Mouse (Mus musculus) heart, embryonic 15.5 days (tissue): ENCODE measurements around the gene Itpr2. TPM values are rescaled to one million over a fixed set of nuclear protein-coding genes. Genes with fewer than 3 reads are reported as not detected.
A peak's percentile ranks its signal among the peaks of the same experiment; 100 is the strongest.

Experiments used
- ATAC-seq: fragments of 200-750 bp; cut with Nextera tagmentation; replicated peaks from 2 replicates; pipeline ENCODE4 v1.8.0; 2017; ENCODE audit warnings: low read depth, moderate TSS enrichment; ENCODE audit not compliant: insufficient number of reproducible peaks, insufficient read depth, low FRiP score
- H3K27ac ChIP-seq: fragments of 300-500 bp; sonication (generic); 2 replicates; pipeline ENCODE4 v1.5.1; 2015; ENCODE audit warnings: mild to moderate bottlenecking, inconsistent platforms
- H3K27me3 ChIP-seq: fragments of 300-500 bp; sonication (generic); 2 replicates; pipeline ENCODE4 v1.6.1; 2015; ENCODE audit warnings: inconsistent platforms
- H3K36me3 ChIP-seq: fragments of 300-500 bp; sonication (generic); 2 replicates; pipeline ENCODE4 v1.6.1; 2015; ENCODE audit warnings: mild to moderate bottlenecking, inconsistent platforms
- H3K4me1 ChIP-seq: fragments of 300-500 bp; sonication (generic); replicated peaks from 2 replicates; pipeline ENCODE4 v1.6.1; 2015; ENCODE audit warnings: inconsistent platforms
- H3K4me2 ChIP-seq: fragments of 300-500 bp; sonication (generic); 2 replicates; pipeline ENCODE4 v1.6.1; 2015; ENCODE audit warnings: inconsistent platforms, mild to moderate bottlenecking, moderate library complexity
- H3K4me3 ChIP-seq: fragments of 300-500 bp; sonication (generic); 2 replicates; pipeline ENCODE4 v1.5.1; 2015; ENCODE audit warnings: mild to moderate bottlenecking, inconsistent platforms
- H3K9ac ChIP-seq: fragments of 300-500 bp; sonication (generic); 2 replicates; pipeline ENCODE4 v1.6.1; 2015; ENCODE audit warnings: mild to moderate bottlenecking, inconsistent platforms
- H3K9me3 ChIP-seq: fragments of 300-500 bp; sonication (generic); replicated peaks from 2 replicates; pipeline ENCODE4 v1.6.1; 2016; ENCODE audit warnings: inconsistent platforms
- WGBS: fragments of 180-500 bp; shearing (Covaris S2); methylation state at CpG from one replicate; pipeline ENCODE4 v1.1.7; 2015; ENCODE audit warnings: mixed read lengths; 5-methylcytosine and 5-hydroxymethylcytosine counted together
- polyA plus RNA-seq: library from polyadenylated mRNA; unstranded; fragments of >200 nt; fragmentation: Nextera tagmentation; extraction: Ambion mirVana; gene quantifications from 2 replicates; pipeline ENCODE4 v1.2.1, GENCODE M21; 2015

Itpr2 gene
- polyA plus RNA-seq, 1 experiment from 2014 or later: 39.2 TPM

- H3K4me3 ChIP-seq: no peak overlapping the region
These were observed 256.1 kb downstream of the Itpr2 start for GRCm38 (mm10) chr6:146245888-146246287.

GRCm38 (mm10) chr6:146243068-146243467 is 259.0 kb downstream of the Itpr2 start:
- Histone ChIP-seq H3K4me3 (no peak overlapping the region), H3K9me3 (0 out of 2 replicates have a peak, but pooled peaks cover 5% of the 10 kb centered on the region), H3K27ac (no peak overlapping the region), H3K4me2 (no peak overlapping the region), H3K4me1 (no peaks in the 10 kb centered on the region), H3K36me3 (peaks cover 22% of the 10 kb centered on the region; the same call in 1 of the 2 replicates), H3K27me3 (no peaks in the 10 kb centered on the region), H3K9ac (no peak overlapping the region)
- 69% methylated on average over 5 of the region's 5 CpGs for WGBS
- ATAC-seq: no peak

More at GRCm38 (mm10) chr6:146245888-146246287, 256.1 kb downstream of the Itpr2 start:
- Histone ChIP-seq H3K9me3 (0 out of 2 replicates have a peak, but pooled peaks cover 5% of the 10 kb centered on the region), H3K4me2 (no peak overlapping the region), H3K27me3 (no peaks in the 10 kb centered on the region), H3K9ac (no peak overlapping the region), H3K27ac (no peak overlapping the region), H3K36me3 (peaks cover 12% of the 10 kb centered on the region; the same call in 1 of the 2 replicates), H3K4me1 (peaks cover 4% of the 10 kb centered on the region)
- WGBS: 86% methylated on average over 9 of the region's 9 CpGs
- ATAC-seq: no peak

GRCm38 (mm10) chr6:146241336-146241735 is 260.7 kb downstream of the Itpr2 start:
- Histone ChIP-seq H3K36me3 (peaks cover 37% of the 10 kb centered on the region), H3K9ac (no peak overlapping the region), H3K4me3 (no peak overlapping the region), H3K27me3 (no peaks in the 10 kb centered on the region), H3K27ac (no peak overlapping the region), H3K9me3 (0 out of 2 replicates have a peak, but pooled peaks cover 5% of the 10 kb centered on the region), H3K4me2 (no peak overlapping the region), H3K4me1 (no peaks in the 10 kb centered on the region)
- WGBS: 93% methylated on average over 3 of the region's 3 CpGs
- ATAC-seq: no peak

- 70% methylated on average over 3 of the region's 3 CpGs for WGBS
- H3K36me3 ChIP-seq: peaks cover 43% of the 10 kb centered on the region
- no peak overlapping the region for H3K9ac ChIP-seq
These were observed 266.9 kb downstream of the Itpr2 start for GRCm38 (mm10) chr6:146235165-146235564.

GRCm38 (mm10) chr6:146234417-146234816 is 267.6 kb downstream of the Itpr2 start:
- Histone ChIP-seq H3K36me3 (peaks cover 43% of the 10 kb centered on the region), H3K4me2 (no peak overlapping the region), H3K9me3 (no peaks in the 10 kb centered on the region), H3K9ac (no peak overlapping the region), H3K4me3 (no peak overlapping the region), H3K27ac (no peak overlapping the region), H3K4me1 (no peaks in the 10 kb centered on the region), H3K27me3 (no peaks in the 10 kb centered on the region)
- ATAC-seq: no peak
- 86% methylated on average over 1 of the region's 1 CpGs for WGBS

More at GRCm38 (mm10) chr6:146235165-146235564, 266.9 kb downstream of the Itpr2 start:
- Histone ChIP-seq H3K9me3 (no peaks in the 10 kb centered on the region), H3K4me2 (no peak overlapping the region), H3K27me3 (no peaks in the 10 kb centered on the region), H3K4me1 (no peaks in the 10 kb centered on the region), H3K27ac (no peak overlapping the region), H3K4me3 (no peak overlapping the region)
- no peak for ATAC-seq

- Histone ChIP-seq H3K27ac (no peak overlapping the region), H3K9me3 (no peaks in the 10 kb centered on the region), H3K4me2 (no peak overlapping the region), H3K36me3 (peaks cover 36% of the 10 kb centered on the region), H3K9ac (no peak overlapping the region), H3K4me3 (no peak overlapping the region), H3K27me3 (no peaks in the 10 kb centered on the region), H3K4me1 (no peaks in the 10 kb centered on the region)
- ATAC-seq: no peak
- 90% methylated on average over 6 of the region's 6 CpGs for WGBS
These were observed 271.1 kb downstream of the Itpr2 start for GRCm38 (mm10) chr6:146230903-146231302.

GRCm38 (mm10) chr6:146230373-146230788 is 271.6 kb downstream of the Itpr2 start:
- Histone ChIP-seq H3K4me1 (no peaks in the 10 kb centered on the region), H3K4me2 (no peak overlapping the region), H3K36me3 (peaks cover 31% of the 10 kb centered on the region), H3K9ac (no peak overlapping the region), H3K27me3 (no peaks in the 10 kb centered on the region), H3K4me3 (no peak overlapping the region), H3K27ac (no peak overlapping the region), H3K9me3 (no peaks in the 10 kb centered on the region)
- ATAC-seq: no peak
- 52% methylated on average over 9 of the region's 9 CpGs for WGBS

- no peak for ATAC-seq
- H3K4me2 ChIP-seq: no peak overlapping the region
- no peaks in the 10 kb centered on the region for H3K4me1 ChIP-seq
- no peaks in the 10 kb centered on the region for H3K9me3 ChIP-seq
- no peaks in the 10 kb centered on the region for H3K27me3 ChIP-seq
- no peak overlapping the region for H3K27ac ChIP-seq
- WGBS: 73% methylated on average over 2 of the region's 2 CpGs
- H3K36me3 ChIP-seq: peaks cover 31% of the 10 kb centered on the region
- H3K4me3 ChIP-seq: no peak overlapping the region
- H3K9ac ChIP-seq: no peak overlapping the region
These were observed 272.1 kb downstream of the Itpr2 start for GRCm38 (mm10) chr6:146229967-146230366.

- Histone ChIP-seq H3K36me3 (peaks cover 31% of the 10 kb centered on the region), H3K27me3 (no peaks in the 10 kb centered on the region)
- WGBS: 76% methylated on average over 9 of the region's 9 CpGs
These were observed 272.5 kb downstream of the Itpr2 start for GRCm38 (mm10) chr6:146229519-146229918.

GRCm38 (mm10) chr6:146228048-146228447 is 274.0 kb downstream of the Itpr2 start:
- Histone ChIP-seq H3K4me2 (no peak overlapping the region), H3K9ac (no peak overlapping the region), H3K27me3 (no peaks in the 10 kb centered on the region), H3K36me3 (peaks cover 29% of the 10 kb centered on the region), H3K9me3 (no peaks in the 10 kb centered on the region), H3K4me3 (no peak overlapping the region), H3K27ac (no peak overlapping the region), H3K4me1 (no peaks in the 10 kb centered on the region; the same call in 1 of the 2 replicates)
- ATAC-seq: no peak
- WGBS: 83% methylated on average over 3 of the region's 3 CpGs

More at GRCm38 (mm10) chr6:146229519-146229918, 272.5 kb downstream of the Itpr2 start:
- Histone ChIP-seq H3K4me3 (no peak overlapping the region), H3K4me2 (no peak overlapping the region), H3K9me3 (no peaks in the 10 kb centered on the region), H3K27ac (no peak overlapping the region), H3K4me1 (no peaks in the 10 kb centered on the region), H3K9ac (no peak overlapping the region)
- no peak for ATAC-seq

- Histone ChIP-seq H3K36me3 (peaks cover 10% of the 10 kb centered on the region; the same call in 1 of the 2 replicates), H3K4me1 (peaks cover 20% of the 10 kb centered on the region), H3K27me3 (no peaks in the 10 kb centered on the region), H3K27ac (peak overlapping the region; percentile 42), H3K4me3 (no peak overlapping the region), H3K9me3 (no peaks in the 10 kb centered on the region), H3K9ac (no peak overlapping the region), H3K4me2 (no peak overlapping the region)
- 49% methylated on average over 8 of the region's 8 CpGs for WGBS
- ATAC-seq: peak; percentile 18; the same call in 1 of the 2 replicates
These were observed 279.5 kb downstream of the Itpr2 start for GRCm38 (mm10) chr6:146222403-146223063.
